In the genomic region with DNA sequence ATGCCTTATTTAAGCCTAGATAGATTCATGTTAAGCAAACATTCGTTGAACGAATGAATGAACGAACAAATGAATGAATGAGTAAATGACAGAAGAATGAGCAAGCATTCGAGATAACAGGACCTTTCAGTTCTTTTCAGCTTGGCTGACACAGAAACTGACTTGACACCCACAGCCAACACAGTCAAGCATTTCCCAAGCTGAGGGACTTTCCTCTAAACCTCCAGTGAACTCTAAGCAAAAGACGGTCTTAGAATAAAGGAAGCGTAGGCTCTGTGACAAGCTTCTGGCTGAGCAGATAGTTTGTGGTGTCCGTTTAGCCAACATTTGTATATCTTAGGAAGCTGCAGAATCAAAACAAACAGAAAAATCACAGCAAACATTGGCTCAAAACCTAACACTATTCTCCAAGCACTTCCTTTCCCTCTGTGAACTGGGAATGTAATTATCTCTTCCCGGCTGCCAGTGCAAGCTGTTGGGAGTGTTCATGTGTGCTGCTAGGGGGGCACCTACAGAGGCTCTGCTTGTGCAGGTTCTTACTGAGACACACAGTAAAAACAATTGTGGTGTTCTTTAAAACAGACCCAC, we compare ENCODE assay signal across 23 mouse cellular contexts. TPM values are rescaled to one million over a fixed set of nuclear protein-coding genes. Genes with fewer than 3 reads are reported as not detected.
DNase-seq lines count a peak whose midpoint lies in the region; ATAC-seq lines count a peak whose summit lies in the region.
"Had no signal": no experiment of that assay in that cellular context is flagged by ENCODE, and none has a peak within 500 bp of the region (broad histone marks: within the 10 kb centered on the region; RNA-seq: fewer than 3 reads in every experiment).

No protein-coding gene starts in this region.

- H3K4me2 ChIP-seq in kidney, embryonic 14.5 days (replicated peaks; ENCODE audit: low read depth, low read length) = no peak overlapping the region
- H3K4me2 ChIP-seq: intestine, embryonic 15.5 days; liver, embryonic 15.5 days had no signal

- ATAC-seq in kidney, embryonic 14.5 days (ENCODE audit: low FRiP score, low TSS enrichment) = no peak
- ATAC-seq in CD4-positive, CD25-positive, alpha-beta regulatory T cell, adult 4 months = peak; percentile 64
- peak; percentile 60 for ATAC-seq in inflammation-experienced regulatory T-cells, adult 6 months
- ATAC-seq: hindbrain, embryonic 16.5 days; intestine, embryonic 15.5 days; lung, postnatal 0 days had no signal

- DNase-seq in kidney, postnatal 14 days = peak; percentile 8
- DNase-seq in brain, adult 2 months (ENCODE audit: low read depth, low spot score) = peak; percentile 12
- DNase-seq in cerebellum, postnatal 10 days = no peak
- DNase-seq: adrenal gland, postnatal 14 days; cerebellum, adult 8-10 months; cerebellum, postnatal 36 days; kidney, adult 2 months; layer of hippocampus, postnatal 36 days; liver; midbrain, embryonic 14.5 days; thymus, postnatal 4 days had no signal

- no peaks in the 10 kb centered on the region for H3K9me3 ChIP-seq in kidney, embryonic 14.5 days (ENCODE audit: control insufficient read depth, low read length)
- H3K9me3 ChIP-seq: intestine, embryonic 15.5 days; liver, embryonic 15.5 days had no signal

- 86% methylated on average over 8 of the region's 8 CpGs for WGBS in kidney, embryonic 14.5 days

- H3K36me3 ChIP-seq in kidney, embryonic 14.5 days (ENCODE audit: control insufficient read depth, insufficient read depth, low read length) = no peaks in the 10 kb centered on the region
- H3K36me3 ChIP-seq: intestine, embryonic 15.5 days; liver, embryonic 15.5 days had no signal

- no peaks in the 10 kb centered on the region for H3K4me1 ChIP-seq in kidney, embryonic 14.5 days (ENCODE audit: control insufficient read depth, insufficient read depth, low read length)
- H3K4me1 ChIP-seq: intestine, embryonic 15.5 days; liver, embryonic 15.5 days had no signal

- no peak overlapping the region for H3K9ac ChIP-seq in kidney, embryonic 14.5 days (ENCODE audit: low read depth, low read length)
- H3K9ac ChIP-seq: intestine, embryonic 15.5 days; liver, embryonic 15.5 days had no signal

- H3K4me3 ChIP-seq in kidney, embryonic 14.5 days (ENCODE audit: low read length) = no peak overlapping the region
- H3K4me3 ChIP-seq: intestine, embryonic 15.5 days; liver, embryonic 15.5 days had no signal

- H3K27me3 ChIP-seq in kidney, embryonic 14.5 days (ENCODE audit: control insufficient read depth, insufficient read depth, low read length) = no peaks in the 10 kb centered on the region
- H3K27me3 ChIP-seq: intestine, embryonic 15.5 days; liver, embryonic 15.5 days had no signal

- no peak overlapping the region for H3K27ac ChIP-seq in kidney, embryonic 14.5 days (ENCODE audit: low read depth, low read length)
- H3K27ac ChIP-seq: intestine, embryonic 15.5 days; kidney, postnatal 0 days; liver, embryonic 15.5 days had no signal

RNA-seq across cellular contexts. Expression of a gene that starts 12.1 kb away (rescaled TPM):
- polyA plus RNA-seq in kidney, embryonic 14.5 days (2014; fragmentation: Nextera tagmentation; extraction: Ambion mirVana) = not detected in 2 replicates
- 10 to 100 TPM; 10.7 to 11.1 TPM for polyA plus RNA-seq in CD4-positive, CD25-positive, alpha-beta regulatory T cell, adult 4 months (2017; shearing (Covaris generic))
- polyA plus RNA-seq in inflammation-experienced regulatory T-cells, adult 6 months (2017; shearing (Covaris generic)) = 10 to 100 TPM in 1 of 3 experiments, 1 to 10 TPM in 2; 6.0 to 13.0 (median 7.7) TPM
- polyA plus RNA-seq: C2C12; embryonic facial prominence, embryonic 11.5 days; heart, embryonic 14.5 days; intestine, embryonic 15.5 days; kidney, postnatal 0 days; large intestine, adult 2 months; liver, embryonic 15.5 days; lung, postnatal 0 days; midbrain, embryonic 14.5 days had no signal

RNA-seq across cellular contexts. Expression of a gene that starts 39.5 kb away (rescaled TPM):
- polyA plus RNA-seq in kidney, embryonic 14.5 days (2014; fragmentation: Nextera tagmentation; extraction: Ambion mirVana) = 1.6 and 1.9 TPM in 2 replicates
- polyA plus RNA-seq in CD4-positive, CD25-positive, alpha-beta regulatory T cell, adult 4 months (2017; shearing (Covaris generic)) = 100 to 1,000 TPM; 477 to 563 TPM
- polyA plus RNA-seq in inflammation-experienced regulatory T-cells, adult 6 months (2017; shearing (Covaris generic)) = 100 to 1,000 TPM; 451 to 581 (median 480) TPM
- polyA plus RNA-seq: C2C12 had no signal

Comparison
In these comparisons a context has a peak if more than half of its experiments do, and no peak if none do; other contexts are left out.
1. DNase-seq: peak in kidney, postnatal 14 days (single experiment) and brain, adult 2 months (single experiment); none in cerebellum, postnatal 10 days (0 of 2).
2. RNA of a gene that starts 39.5 kb away (polyA plus RNA-seq): 477 to 563 TPM in CD4-positive, CD25-positive, alpha-beta regulatory T cell, adult 4 months and 451 to 581 TPM in inflammation-experienced regulatory T-cells, adult 6 months; 1.6 to 1.9 TPM in kidney, embryonic 14.5 days; every median in the first group is over 100 times any median in the second.